Mouse (Mus musculus) heart, adult 11 months (tissue): Measurements from ENCODE around the gene Tnfrsf8.
"Not testable (repeated sequence)": the region's sequence is repeated elsewhere in the genome, so short reads cannot be mapped to it uniquely, and the experiment has no call there.

Experiments used
- DNase-seq: peaks from one replicate; pipeline ENCODE4 v3.0.0; 2022

The Tnfrsf8 gene

GRCm38 (mm10) chr4:145314836-145315467, at the start of gene Tnfrsf8:
Tnfrsf8 (minus strand) TSS chr4:145315164.
- DNase-seq, result peak; percentile 70

DNA sequence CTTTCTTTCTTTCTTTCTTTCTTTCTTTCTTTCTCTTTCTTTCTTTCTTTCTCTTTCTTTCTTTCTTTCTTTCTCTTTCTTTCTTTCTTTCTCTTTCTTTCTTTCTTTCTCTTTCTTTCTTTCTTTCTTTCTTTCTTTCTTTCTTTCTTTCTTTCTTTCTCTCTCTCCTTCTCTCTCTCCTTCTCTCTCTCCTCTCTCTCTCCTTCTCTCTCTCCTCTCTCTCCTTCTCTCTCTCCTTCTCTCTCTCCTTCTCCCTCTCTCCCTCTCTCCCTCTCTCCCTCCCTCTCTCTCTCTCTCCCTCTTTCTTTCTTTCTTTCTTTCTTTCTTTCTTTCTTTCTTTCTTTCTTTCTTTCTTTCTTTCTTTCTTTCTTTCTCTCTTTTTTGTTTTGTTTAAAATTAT, 46.7 kb upstream of the Tnfrsf8 start:
- not testable (repeated sequence) for DNase-seq

GRCm38 (mm10) chr4:145361065-145361464, 46.1 kb upstream of the Tnfrsf8 start:
- no peak for DNase-seq

GRCm38 (mm10) chr4:145360567-145360966, 45.6 kb upstream of the Tnfrsf8 start:
- no peak for DNase-seq

- DNase-seq, result no peak
Observed at GRCm38 (mm10) chr4:145356234-145356633, 41.3 kb upstream of the Tnfrsf8 start.

DNA sequence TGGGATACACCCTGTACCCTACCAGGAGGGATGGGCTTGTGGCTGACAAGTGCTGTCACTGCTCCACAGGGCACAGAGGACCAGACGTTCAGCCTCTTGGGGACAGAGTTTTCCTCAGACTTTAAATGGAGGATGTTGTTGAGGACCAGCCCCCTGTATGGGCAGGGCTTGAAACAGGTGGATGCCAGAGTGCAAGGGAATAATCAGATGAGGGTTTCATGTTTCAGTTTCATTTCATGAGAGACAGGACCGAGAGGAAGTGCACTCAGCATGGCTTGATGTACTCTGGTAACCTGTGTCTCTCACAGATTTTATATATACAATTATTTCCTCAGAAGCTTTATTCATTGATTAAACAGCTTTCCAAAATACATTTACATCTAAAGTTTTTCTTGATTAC, 38.9 kb upstream of the Tnfrsf8 start:
- DNase-seq, result no peak

GRCm38 (mm10) chr4:145344948-145345347, 30.0 kb upstream of the Tnfrsf8 start:
- peak; percentile 64 for DNase-seq

- peak; percentile 59 for DNase-seq
Observed at GRCm38 (mm10) chr4:145341879-145342809, 27.2 kb upstream of the Tnfrsf8 start.

DNA sequence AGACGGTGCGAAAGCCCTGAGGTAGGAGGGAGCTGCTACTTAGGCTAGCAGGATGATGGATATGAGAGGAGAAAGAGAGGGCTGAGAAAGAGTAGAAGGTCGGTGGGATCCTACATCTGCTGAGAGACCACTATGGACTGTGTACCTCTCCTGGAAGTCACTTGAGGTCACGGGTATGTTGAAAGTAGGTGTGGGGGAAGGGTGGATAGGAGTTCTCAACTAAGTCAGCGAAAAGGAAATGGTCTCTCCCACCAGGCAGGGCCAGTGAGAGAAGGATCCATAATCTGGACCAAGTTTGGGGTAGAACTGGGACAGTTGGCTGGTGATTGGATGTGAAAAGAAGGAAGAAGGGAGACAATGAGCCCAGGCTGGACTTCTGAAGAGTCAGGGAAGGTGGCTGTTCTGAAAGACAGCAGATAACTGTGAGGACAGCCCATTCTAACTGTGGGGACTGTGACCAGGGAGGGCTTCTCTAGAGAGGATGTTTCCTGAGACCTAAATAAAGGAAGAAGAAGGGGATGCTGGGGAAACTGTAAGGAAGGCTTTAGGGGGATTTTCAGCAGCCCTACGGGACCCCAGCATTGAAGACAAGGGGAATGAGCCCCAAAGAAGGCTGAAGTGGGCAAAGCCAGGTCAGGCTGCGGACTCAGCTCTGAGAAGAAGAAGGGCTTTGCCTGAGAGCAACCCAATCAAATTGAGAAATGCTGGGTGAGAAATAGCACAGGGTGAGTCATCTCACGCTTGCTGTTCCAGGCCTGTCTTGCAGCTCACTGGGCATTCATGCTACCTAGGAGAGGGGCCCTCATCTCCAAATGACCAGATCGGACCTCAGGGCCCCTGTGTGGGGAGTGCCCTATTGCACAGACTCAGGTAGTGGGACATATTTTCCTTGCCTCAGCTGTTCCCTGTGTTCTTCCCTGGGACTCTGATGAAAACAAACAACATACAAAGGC, 23.2 kb upstream of the Tnfrsf8 start:
- peak; percentile 72 for DNase-seq

DNA sequence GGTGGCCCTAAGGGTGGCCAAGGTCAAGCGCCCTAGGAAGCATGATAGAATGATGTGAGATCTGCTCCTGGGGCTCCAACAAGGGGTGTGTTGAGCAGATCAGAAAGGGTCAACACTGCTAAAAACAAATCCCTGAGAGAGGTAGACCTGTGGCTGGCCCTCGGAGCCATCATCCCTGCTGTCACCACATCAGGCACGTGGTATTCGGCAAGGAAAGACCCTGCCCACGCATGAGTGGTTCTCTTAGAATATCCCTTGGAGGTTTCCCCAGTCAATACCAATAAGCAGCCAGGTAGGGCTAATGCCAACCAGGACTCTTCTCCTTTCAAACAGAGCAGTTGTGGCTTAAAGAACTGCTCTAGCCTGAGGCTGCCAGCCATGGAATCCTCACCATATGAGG, 21.6 kb upstream of the Tnfrsf8 start:
- DNase-seq, result peak; percentile 74

DNA sequence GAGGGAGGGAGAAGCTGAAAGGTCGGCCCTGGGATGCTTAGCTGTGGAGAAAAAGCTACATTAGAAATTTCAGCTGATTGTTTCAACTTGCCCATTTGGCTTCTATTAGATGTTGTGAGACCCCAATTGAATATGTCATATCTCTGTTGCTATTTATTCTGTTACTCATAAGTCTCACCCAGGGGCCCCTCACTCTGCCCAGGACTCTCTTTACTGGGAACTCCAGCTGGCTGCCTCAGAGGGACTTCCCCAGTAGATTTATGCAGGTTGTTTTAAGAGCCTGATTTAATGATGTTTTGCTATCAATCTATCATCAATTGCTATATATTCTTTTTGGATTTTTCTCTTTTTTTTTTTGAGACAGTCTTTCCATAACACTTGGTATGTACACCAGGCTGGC, 21.1 kb upstream of the Tnfrsf8 start:
- peak; percentile 80 for DNase-seq

DNA sequence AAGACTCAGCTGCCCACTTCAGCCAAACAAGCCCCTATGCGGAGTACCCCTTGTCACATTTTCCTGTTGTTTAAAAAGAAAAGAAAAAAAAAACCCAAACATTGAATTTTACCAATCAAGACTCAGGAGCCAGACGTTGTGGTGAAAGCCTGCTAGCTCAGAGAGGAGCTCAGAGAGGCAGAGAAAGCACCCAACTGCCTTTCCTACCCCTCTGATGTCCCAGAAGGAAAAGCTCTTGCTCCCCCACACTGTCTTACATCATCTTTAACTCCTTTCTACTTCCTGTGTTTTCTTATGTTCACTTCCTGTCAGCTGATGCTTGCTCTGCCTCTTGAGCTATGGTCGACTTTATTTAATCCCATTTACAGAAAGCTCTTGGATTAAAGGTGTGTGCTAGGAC, 8.7 kb upstream of the Tnfrsf8 start:
- peak; percentile 64 for DNase-seq

- peak; percentile 16 for DNase-seq
Observed at GRCm38 (mm10) chr4:145322995-145323627, 8.1 kb upstream of the Tnfrsf8 start.

DNA sequence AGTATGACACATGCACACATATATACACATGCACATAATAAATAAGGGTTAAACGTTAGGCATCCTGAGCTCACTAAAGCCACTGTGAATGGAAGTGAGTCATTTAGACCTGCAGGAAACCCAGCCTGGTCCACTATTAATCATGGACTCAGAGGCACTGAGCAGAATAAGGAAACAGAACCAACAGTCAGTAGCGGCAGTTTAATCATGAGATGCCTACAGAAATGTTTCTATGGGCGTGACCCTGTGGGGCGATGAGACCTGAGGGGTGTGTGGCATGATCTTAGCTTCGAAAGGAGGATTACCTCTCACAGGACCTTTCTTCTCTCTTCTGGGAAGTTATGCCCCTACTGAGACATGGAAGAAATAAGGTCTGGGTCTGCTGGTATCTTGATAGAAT, 7.2 kb upstream of the Tnfrsf8 start:
- DNase-seq, result peak; percentile 70

GRCm38 (mm10) chr4:145320624-145321023, 5.7 kb upstream of the Tnfrsf8 start:
- peak; percentile 58 for DNase-seq

DNA sequence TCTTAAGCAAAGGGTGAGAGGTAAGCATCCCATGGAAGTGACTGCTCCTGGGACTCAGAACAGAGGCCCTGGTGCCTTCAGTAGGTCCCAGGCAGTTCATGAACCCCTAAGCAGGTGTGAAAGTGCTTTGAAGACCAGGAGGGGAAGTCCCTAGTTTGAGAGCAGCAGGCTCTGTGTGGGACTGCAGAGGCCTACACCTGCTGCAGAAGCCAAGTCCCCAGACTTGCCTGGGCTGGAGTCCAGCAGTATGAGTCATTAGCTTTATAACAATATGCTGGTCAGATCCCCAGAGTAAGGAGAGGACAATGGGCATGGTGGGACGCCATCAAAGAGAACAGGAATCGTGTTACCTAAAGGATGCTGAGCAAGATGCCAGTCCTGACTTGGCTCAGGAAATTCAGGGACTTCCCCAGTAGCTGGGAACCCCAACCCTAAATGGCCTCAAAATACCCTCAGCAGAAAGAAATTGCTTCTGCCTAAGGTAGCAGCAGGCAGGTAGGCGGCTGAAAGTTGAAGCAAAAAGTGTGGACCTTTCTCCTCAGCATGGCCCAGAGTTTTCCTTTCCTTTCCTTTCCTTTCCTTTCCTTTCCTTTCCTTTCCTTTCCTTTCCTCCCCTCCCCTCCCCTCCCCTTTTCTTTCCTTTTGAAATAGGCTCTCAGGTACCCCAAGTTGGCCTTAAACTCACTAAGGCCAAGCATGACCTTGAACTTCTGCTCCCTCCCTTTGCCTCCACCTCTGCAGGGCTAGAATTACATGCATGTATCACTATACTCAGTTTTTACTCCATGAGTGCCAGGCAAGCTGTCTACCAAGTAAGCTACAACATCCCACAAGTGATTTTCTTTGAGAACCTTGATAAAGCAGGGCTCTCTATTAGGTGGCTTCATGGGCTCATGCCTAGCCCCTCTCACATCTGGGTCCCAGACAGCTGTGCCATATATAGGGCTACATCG, 4.6 kb upstream of the Tnfrsf8 start:
- DNase-seq, result peak; percentile 98

DNA sequence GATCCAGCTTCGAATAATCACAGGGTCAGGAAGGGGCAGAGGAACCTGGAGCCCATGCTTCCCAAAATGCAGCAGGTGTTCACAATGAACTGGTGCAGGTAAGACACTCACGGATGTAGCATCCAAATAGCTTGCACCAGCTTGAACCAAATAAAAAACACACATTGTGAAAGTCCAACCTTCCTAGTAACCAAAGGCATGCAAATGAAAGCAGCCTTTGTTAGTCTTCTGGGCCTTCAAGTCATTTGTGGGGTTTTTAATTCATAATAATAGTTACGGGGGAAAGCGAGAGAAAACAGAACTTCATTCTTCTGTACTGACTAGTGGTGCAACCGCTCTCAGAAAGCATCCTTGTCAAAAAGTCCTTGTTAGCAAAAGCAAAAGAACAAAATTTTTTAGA, 1.7 kb upstream of the Tnfrsf8 start:
- peak; percentile 19 for DNase-seq

DNA sequence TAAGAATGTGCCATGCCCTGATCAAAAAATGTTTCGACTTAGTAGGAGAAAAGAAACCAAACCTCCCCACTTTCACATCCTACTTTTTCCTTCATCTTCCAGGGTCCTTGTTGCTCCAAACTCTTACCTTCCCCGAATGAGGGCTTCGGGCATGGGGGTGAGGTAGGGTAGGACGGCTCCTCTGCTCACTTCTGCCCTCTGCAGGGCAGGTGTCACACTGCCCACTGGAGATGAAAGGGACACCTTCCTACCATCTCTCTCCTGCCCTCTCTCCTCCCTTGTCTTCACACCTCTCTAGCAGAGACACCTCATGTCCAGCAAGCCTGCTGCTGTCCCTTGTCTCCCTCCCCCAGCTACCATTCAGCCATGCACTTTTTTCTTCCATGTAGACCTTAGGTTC, 998 bp downstream of the Tnfrsf8 start:
- peak; percentile 50 for DNase-seq

DNA sequence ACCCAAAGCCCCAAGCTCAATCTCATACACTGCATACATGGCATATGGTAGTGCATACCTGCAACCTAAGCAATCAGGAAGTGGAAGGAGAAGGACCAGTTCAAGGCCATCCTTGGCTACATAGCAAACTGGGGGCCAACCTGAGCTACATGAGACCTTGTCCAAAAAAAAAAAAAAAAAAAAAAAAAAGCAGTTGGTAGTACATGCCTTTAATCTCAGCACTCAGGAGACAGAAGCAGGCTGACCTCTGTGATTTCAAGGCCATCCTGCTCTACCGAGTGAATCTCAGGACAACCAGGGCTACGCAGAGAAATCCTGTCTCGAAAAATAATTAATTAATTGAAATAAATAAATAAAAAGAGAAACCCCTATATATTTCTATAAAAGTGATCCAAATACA, 1.7 kb downstream of the Tnfrsf8 start:
- no peak for DNase-seq

DNA sequence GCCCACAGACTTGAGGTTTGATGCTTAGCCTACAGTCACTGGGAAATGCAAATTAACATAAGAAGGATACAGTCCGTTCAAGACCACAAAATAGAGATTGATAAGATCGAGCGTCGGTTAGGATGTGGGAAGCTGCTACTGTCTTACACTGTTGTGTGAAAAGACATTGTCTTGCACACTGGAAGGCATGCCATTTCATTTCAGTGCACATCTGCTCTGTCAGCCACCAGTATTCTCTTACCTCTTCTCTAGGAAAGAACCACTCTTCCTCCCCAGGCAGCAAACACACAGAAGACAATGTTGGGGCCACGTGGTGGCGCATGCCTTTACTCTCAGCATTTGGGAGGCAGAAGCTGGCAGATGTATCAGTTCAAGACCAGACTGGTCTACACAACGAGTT, 2.4 kb downstream of the Tnfrsf8 start:
- DNase-seq, result no peak

GRCm38 (mm10) chr4:145310859-145311258, 4.1 kb downstream of the Tnfrsf8 start:
- DNase-seq, result no peak
